10 mouse cellular contexts compared by ENCODE assay signal in the genomic region with DNA sequence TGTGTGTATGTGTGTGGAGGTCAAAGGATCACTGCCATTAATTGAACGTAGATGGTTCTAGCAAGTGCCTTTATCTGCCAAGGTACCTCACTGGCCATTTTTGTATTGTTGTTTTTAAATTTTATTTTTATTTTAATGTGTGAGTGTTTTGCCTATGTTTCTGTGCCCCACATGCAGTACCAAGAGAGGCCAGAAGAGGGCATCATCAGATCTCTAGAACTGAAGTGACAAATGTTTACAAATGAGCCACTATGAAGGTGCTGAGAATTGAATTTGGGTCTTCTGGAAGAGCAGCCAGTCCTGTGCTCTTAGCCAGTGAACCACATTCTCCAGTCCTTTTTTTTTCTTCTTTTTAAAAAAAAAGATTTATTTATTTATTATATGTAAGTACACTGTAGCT. TPM values are rescaled to one million over a fixed set of nuclear protein-coding genes. Genes with fewer than 3 reads are reported as not detected.
DNase-seq lines count a peak whose midpoint lies in the region; ATAC-seq lines count a peak whose summit lies in the region.
"Had no signal": no experiment of that assay in that cellular context is flagged by ENCODE, and none has a peak within 500 bp of the region (broad histone marks: within the 10 kb centered on the region; RNA-seq: fewer than 3 reads in every experiment).

No protein-coding gene starts in this region.

- WGBS in forebrain, embryonic 10.5 days, result 66% methylated on average over 1 of the region's 1 CpGs
- 56% methylated on average over 1 of the region's 1 CpGs for WGBS in forebrain, embryonic 13.5 days
- 62% methylated on average over 1 of the region's 1 CpGs for WGBS in forebrain, embryonic 11.5 days

- no peak overlapping the region for H3K9ac ChIP-seq in forebrain, embryonic 13.5 days
- no peak overlapping the region for H3K9ac ChIP-seq in forebrain, embryonic 11.5 days (ENCODE audit: low read length)

- H3K27me3 ChIP-seq in forebrain, embryonic 10.5 days (ENCODE audit: poor library complexity, severe bottlenecking), result peaks cover 23% of the 10 kb centered on the region
- no peaks in the 10 kb centered on the region for H3K27me3 ChIP-seq in forebrain, embryonic 13.5 days
- H3K27me3 ChIP-seq in forebrain, embryonic 11.5 days (ENCODE audit: control insufficient read depth, insufficient read depth, low read length), result peaks cover 2% of the 10 kb centered on the region; the same call in 1 of the 2 replicates

- peak; percentile 47 for DNase-seq in forebrain, embryonic 10.5 days (ENCODE audit: extremely low spot score, low spot score)
- peak; percentile 42 for DNase-seq in left cerebral cortex, postnatal 4 days
- DNase-seq in left cerebral cortex, postnatal 10 days (ENCODE audit: extremely low spot score in 1 of 2, low spot score in 2 of 2), result no peak
- peak; percentile 81 for DNase-seq in NIH3T3 (ENCODE audit: low read depth)
- DNase-seq in forebrain, embryonic 11.5 days (ENCODE audit: low spot score), result no peak

- H3K4me2 ChIP-seq in forebrain, embryonic 13.5 days, result no peak overlapping the region
- H3K4me2 ChIP-seq in forebrain, embryonic 11.5 days (ENCODE audit: low read depth, low read length, severe bottlenecking), result no peak overlapping the region

- no peaks in the 10 kb centered on the region for H3K9me3 ChIP-seq in forebrain, embryonic 10.5 days
- no peaks in the 10 kb centered on the region for H3K9me3 ChIP-seq in forebrain, embryonic 13.5 days (replicated peaks)
- no peaks in the 10 kb centered on the region for H3K9me3 ChIP-seq in forebrain, embryonic 11.5 days (ENCODE audit: control insufficient read depth, low read length)

- no peak for ATAC-seq in forebrain, embryonic 13.5 days
- 0 out of 2 replicates have a peak, but pooled peaks have one; percentile 40 for ATAC-seq in erythroid progenitor cell, adult 5-6 weeks (replicated peaks; ENCODE audit: low FRiP score, poor library complexity, severe bottlenecking)
- ATAC-seq in neutrophil, adult 5-6 weeks (ENCODE audit: extremely low read depth, insufficient number of reproducible peaks, low FRiP score, poor library complexity, severe bottlenecking), result peak; percentile 45; the same call in 1 of the 2 replicates
- ATAC-seq in forebrain, embryonic 11.5 days (replicated peaks; ENCODE audit: low FRiP score), result no peak

- peaks cover 7% of the 10 kb centered on the region for H3K4me1 ChIP-seq in forebrain, embryonic 10.5 days
- H3K4me1 ChIP-seq in forebrain, embryonic 13.5 days, result 0 out of 2 replicates have a peak, but pooled peaks cover 6% of the 10 kb centered on the region
- peaks cover 4% of the 10 kb centered on the region; the same call in 1 of the 2 replicates for H3K4me1 ChIP-seq in forebrain, embryonic 11.5 days (replicated peaks; ENCODE audit: control insufficient read depth, insufficient read depth, low read length)

- intact Hi-C loops in left cerebral cortex, postnatal 4 days (cut with DNase I), result no loop called here
- intact Hi-C loops in left cerebral cortex, postnatal 10 days (cut with DNase I), result no loop called here

- H3K4me3 ChIP-seq in forebrain, embryonic 10.5 days, result no peak overlapping the region
- no peak overlapping the region for H3K4me3 ChIP-seq in forebrain, embryonic 13.5 days
- no peak overlapping the region for H3K4me3 ChIP-seq in forebrain, embryonic 11.5 days (ENCODE audit: low read depth, low read length)

- H3K36me3 ChIP-seq in forebrain, embryonic 10.5 days (replicated peaks), result no peaks in the 10 kb centered on the region
- no peaks in the 10 kb centered on the region for H3K36me3 ChIP-seq in forebrain, embryonic 13.5 days (ENCODE audit: poor library complexity, severe bottlenecking)
- H3K36me3 ChIP-seq in forebrain, embryonic 11.5 days (ENCODE audit: control insufficient read depth, insufficient read depth, low read length), result no peaks in the 10 kb centered on the region

- H3K27ac ChIP-seq in forebrain, embryonic 10.5 days, result no peak overlapping the region
- H3K27ac ChIP-seq in forebrain, embryonic 13.5 days, result no peak overlapping the region
- no peak overlapping the region for H3K27ac ChIP-seq in forebrain, embryonic 11.5 days (ENCODE audit: low read depth, low read length)

RNA-seq across cellular contexts. Expression of a gene that starts 5.5 kb away (rescaled TPM):
- polyA plus RNA-seq in forebrain, embryonic 10.5 days (2016; fragmentation: Nextera tagmentation; extraction: Ambion mirVana), result 1.7 and 1.9 TPM in 2 replicates
- 0.48 TPM in 2 replicates for polyA plus RNA-seq in forebrain, embryonic 13.5 days (2015; fragmentation: Nextera tagmentation; extraction: Ambion mirVana)
- total RNA-seq in left cerebral cortex, postnatal 4 days (2021), result 1 to 10 TPM; 2.0 to 2.7 TPM
- 1 to 10 TPM; 1.7 to 4.0 TPM for total RNA-seq in left cerebral cortex, postnatal 10 days (2021)
- total RNA-seq in erythroid progenitor cell, adult 5-6 weeks (2015; ENCODE audit: low replicate concordance), result not detected in 2 replicates
- total RNA-seq in erythroid progenitor cell, adult 5-6 weeks (2017; ENCODE audit: low replicate concordance), result not detected in 2 replicates
- 5.0 and 5.6 TPM in 2 replicates for total RNA-seq in neutrophil, adult 5-6 weeks (2017)
- 1.2 and 1.5 TPM in 2 replicates for polyA plus RNA-seq in forebrain, embryonic 11.5 days (2014; fragmentation: Nextera tagmentation; extraction: Ambion mirVana)

RNA-seq across cellular contexts. Expression of a gene that starts 11.1 kb away (rescaled TPM):
- 0.12 TPM in 1 of 2 replicates, not detected in the other for polyA plus RNA-seq in forebrain, embryonic 10.5 days (2016; fragmentation: Nextera tagmentation; extraction: Ambion mirVana)
- polyA plus RNA-seq in forebrain, embryonic 13.5 days (2015; fragmentation: Nextera tagmentation; extraction: Ambion mirVana), result not detected in 2 replicates
- not detected for total RNA-seq in left cerebral cortex, postnatal 4 days (2021)
- not detected for total RNA-seq in left cerebral cortex, postnatal 10 days (2021)
- total RNA-seq in erythroid progenitor cell, adult 5-6 weeks (2015; ENCODE audit: low replicate concordance), result not detected in 2 replicates
- not detected in 2 replicates for total RNA-seq in erythroid progenitor cell, adult 5-6 weeks (2017; ENCODE audit: low replicate concordance)
- not detected in 2 replicates for total RNA-seq in neutrophil, adult 5-6 weeks (2017)
- not detected in 2 replicates for polyA plus RNA-seq in forebrain, embryonic 11.5 days (2014; fragmentation: Nextera tagmentation; extraction: Ambion mirVana)
- polyA plus RNA-seq: gonadal fat pad, adult 2 months; stomach, embryonic 14.5 days had no signal

RNA-seq across cellular contexts. Expression of a gene that starts 25.8 kb away (rescaled TPM):
- polyA plus RNA-seq in forebrain, embryonic 10.5 days (2016; fragmentation: Nextera tagmentation; extraction: Ambion mirVana), result 33.9 and 41.1 TPM in 2 replicates
- 25.5 and 27.2 TPM in 2 replicates for polyA plus RNA-seq in forebrain, embryonic 13.5 days (2015; fragmentation: Nextera tagmentation; extraction: Ambion mirVana)
- 10 to 100 TPM; 13.8 to 14.4 TPM for total RNA-seq in left cerebral cortex, postnatal 4 days (2021)
- total RNA-seq in left cerebral cortex, postnatal 10 days (2021), result 1 to 10 TPM; 9.3 to 9.4 TPM
- total RNA-seq in erythroid progenitor cell, adult 5-6 weeks (2015; ENCODE audit: low replicate concordance), result 1.8 and 3.8 TPM in 2 replicates
- 0.13 and 2.3 TPM in 2 replicates for total RNA-seq in erythroid progenitor cell, adult 5-6 weeks (2017; ENCODE audit: low replicate concordance)
- 13.0 and 13.7 TPM in 2 replicates for total RNA-seq in neutrophil, adult 5-6 weeks (2017)
- polyA plus RNA-seq in forebrain, embryonic 11.5 days (2014; fragmentation: Nextera tagmentation; extraction: Ambion mirVana), result 35.4 and 37.0 TPM in 2 replicates

RNA-seq across cellular contexts. Expression of a gene that starts 34.4 kb away (rescaled TPM):
- polyA plus RNA-seq in forebrain, embryonic 10.5 days (2016; fragmentation: Nextera tagmentation; extraction: Ambion mirVana), result 264 and 283 TPM in 2 replicates
- 424 and 485 TPM in 2 replicates for polyA plus RNA-seq in forebrain, embryonic 13.5 days (2015; fragmentation: Nextera tagmentation; extraction: Ambion mirVana)
- 1,000 to 10,000 TPM; 1,399 to 1,485 TPM for total RNA-seq in left cerebral cortex, postnatal 4 days (2021)
- total RNA-seq in left cerebral cortex, postnatal 10 days (2021), result 1,000 to 10,000 TPM; 1,621 to 1,667 TPM
- total RNA-seq in erythroid progenitor cell, adult 5-6 weeks (2015; ENCODE audit: low replicate concordance), result 30.3 and 35.2 TPM in 2 replicates
- total RNA-seq in erythroid progenitor cell, adult 5-6 weeks (2017; ENCODE audit: low replicate concordance), result 11.6 and 12.2 TPM in 2 replicates
- 66.7 and 70.0 TPM in 2 replicates for total RNA-seq in neutrophil, adult 5-6 weeks (2017)
- 147 and 161 TPM in 2 replicates for polyA plus RNA-seq in forebrain, embryonic 11.5 days (2014; fragmentation: Nextera tagmentation; extraction: Ambion mirVana)

Comparison
In these comparisons a context has a peak if more than half of its experiments do, and no peak if none do; other contexts are left out.
1. DNase-seq: peak in forebrain, embryonic 10.5 days (single experiment), left cerebral cortex, postnatal 4 days (single experiment) and NIH3T3 (single experiment); none in left cerebral cortex, postnatal 10 days (0 of 2) and forebrain, embryonic 11.5 days (single experiment).
2. ATAC-seq: peak in erythroid progenitor cell, adult 5-6 weeks (single experiment) and neutrophil, adult 5-6 weeks (single experiment); none in forebrain, embryonic 13.5 days (single experiment) and forebrain, embryonic 11.5 days (single experiment).